Mouse (Mus musculus) MEL (cell line): Measurements from ENCODE around the gene Ucp3.

ENCODE experiments used
- CTCF ChIP-seq, 3 experiments: IDR thresholded peaks in 2 of 3; conservative IDR thresholded peaks in 1 of 3; 2 replicates each; pipeline ENCODE4 v1.5.1; 2011 to 2012; ENCODE audit warnings: low read length in 3 of 3, low read depth in 2 of 3, mild to moderate bottlenecking in 2 of 3, improper control_type of control experiment in 1 of 3, inconsistent platforms in 1 of 3, mixed read lengths in 1 of 3, moderate library complexity in 1 of 3; ENCODE audit not compliant: control insufficient read depth in 1 of 3, insufficient read depth in 1 of 3, poor library complexity in 1 of 3, severe bottlenecking in 1 of 3
- MAX ChIP-seq: IDR thresholded peaks from 2 replicates; pipeline ENCODE4 v1.6.1; 2011; ENCODE audit warnings: low read length, improper control_type of control experiment
- POLR2A ChIP-seq, 2 experiments: IDR thresholded peaks; 2 replicates each; pipeline ENCODE4 v1.6.1; 2011 to 2012; ENCODE audit warnings: low read length in 2 of 2, mild to moderate bottlenecking in 2 of 2, control low read depth in 1 of 2, improper control_type of control experiment in 1 of 2, low read depth in 1 of 2, moderate library complexity in 1 of 2; ENCODE audit not compliant: control insufficient read depth in 1 of 2, insufficient read depth in 1 of 2, poor library complexity in 1 of 2
- TAL1 ChIP-seq: IDR thresholded peaks from 2 replicates; pipeline ENCODE4 v1.6.1; 2012; ENCODE audit warnings: mild to moderate bottlenecking, inconsistent platforms, low read length, moderate library complexity, mixed read lengths
- TCF12 ChIP-seq: IDR thresholded peaks from 2 replicates; pipeline ENCODE4 v1.6.1; 2014; ENCODE audit warnings: low read depth, mild to moderate bottlenecking, inconsistent platforms, low read length, improper control_type of control experiment, moderate library complexity
- ZC3H11A ChIP-seq: IDR thresholded peaks from 2 replicates; pipeline ENCODE4 v1.6.1; 2012; ENCODE audit warnings: low read depth, mild to moderate bottlenecking, inconsistent platforms, low read length, improper control_type of control experiment

- TF ChIP-seq POLR2A (IDR thresholded peaks at IDR 0.05; ENCODE audit: control insufficient read depth in 1 of 2, insufficient read depth in 1 of 2, low read depth in 1 of 2, low read length in 2 of 2, poor library complexity in 1 of 2): no peak
- TF ChIP-seq MAX: no peak
- no peak for TF ChIP-seq CTCF (IDR thresholded peaks at IDR 0.05 in 2 of 3, conservative IDR thresholded peaks at IDR 0.05 in 1 of 3; ENCODE audit: control insufficient read depth in 1 of 3, insufficient read depth in 1 of 3, low read depth in 2 of 3, low read length in 3 of 3, poor library complexity in 1 of 3, severe bottlenecking in 1 of 3)
- no peak for TF ChIP-seq ZC3H11A
- no peak for TF ChIP-seq TCF12
- TF ChIP-seq TAL1: no peak
Observed at GRCm38 (mm10) chr7:100480175-100480574, 7.4 kb downstream of the Ucp3 start.
